Mouse (Mus musculus) liver, embryonic 14.5 days (tissue): Measurements from ENCODE around the gene Ctla4. TPM values are rescaled to one million over a fixed set of nuclear protein-coding genes. Genes with fewer than 3 reads are reported as not detected.

Experiments
- ATAC-seq: fragments of 200-750 bp; cut with Nextera tagmentation; 2 replicates; pipeline ENCODE4 v1.8.0; 2017; ENCODE audit warnings: moderate number of reproducible peaks, mild to moderate bottlenecking, moderate library complexity; ENCODE audit not compliant: insufficient read depth
- DNase-seq, 3 experiments: peaks; one replicate each; pipeline ENCODE4 v3.0.0-alpha.2; 2012 to 2013; ENCODE audit warnings: low read depth in 3 of 3, low spot score in 3 of 3
- H3K27ac ChIP-seq: fragments of 300-500 bp; sonication (generic); 2 replicates; pipeline ENCODE4 v1.5.1; 2014; ENCODE audit warnings: moderate library complexity, mild to moderate bottlenecking, control low read depth, inconsistent platforms
- H3K27me3 ChIP-seq: fragments of 300-500 bp; sonication (generic); 2 replicates; pipeline ENCODE4 v1.6.1; 2014; ENCODE audit warnings: mild to moderate bottlenecking, low read length, moderate library complexity; ENCODE audit not compliant: control insufficient read depth, insufficient read depth
- H3K36me3 ChIP-seq: fragments of 300-500 bp; sonication (generic); replicated peaks from 2 replicates; pipeline ENCODE4 v1.6.1; 2014; ENCODE audit warnings: low read depth; ENCODE audit not compliant: control insufficient read depth, insufficient read depth
- H3K4me1 ChIP-seq, 2 experiments: fragments of 200-500 bp in 1 of 2; fragments of 300-500 bp in 1 of 2; sonication (generic) in 1 of 2; replicated peaks; 2 replicates each; pipeline ENCODE4 v1.6.1; 2012 to 2014; ENCODE audit warnings: antibody characterized with exemption in 1 of 2, inconsistent platforms in 1 of 2, low read length in 1 of 2; ENCODE audit not compliant: control insufficient read depth in 2 of 2, insufficient read depth in 2 of 2
- H3K4me2 ChIP-seq: fragments of 300-500 bp; sonication (generic); 2 replicates; pipeline ENCODE4 v1.6.1; 2014; ENCODE audit warnings: low read depth, mild to moderate bottlenecking, control low read depth, moderate library complexity
- H3K4me3 ChIP-seq, 2 experiments: fragments of 200-500 bp in 1 of 2; fragments of 300-500 bp in 1 of 2; sonication (generic) in 1 of 2; 2 replicates each; pipeline ENCODE4 v1.5.1; 2012 to 2014; ENCODE audit warnings: low read depth in 2 of 2, low read length in 2 of 2, mild to moderate bottlenecking in 2 of 2, control low read depth in 1 of 2, inconsistent platforms in 1 of 2, moderate library complexity in 1 of 2; ENCODE audit not compliant: insufficient read depth in 1 of 2
- H3K9ac ChIP-seq: fragments of 300-500 bp; sonication (generic); replicated peaks from 2 replicates; pipeline ENCODE4 v1.6.1; 2014; ENCODE audit warnings: mild to moderate bottlenecking, control low read depth, moderate library complexity
- H3K9me3 ChIP-seq: fragments of 300-500 bp; sonication (generic); 2 replicates; pipeline ENCODE4 v1.6.1; 2016; ENCODE audit warnings: low read length, mixed read lengths; ENCODE audit not compliant: control insufficient read depth
- CTCF ChIP-seq: IDR thresholded peaks from 2 replicates; pipeline ENCODE4 v1.5.1; 2016; ENCODE audit warnings: antibody characterized with exemption, low read depth, control low read depth
- EP300 ChIP-seq: IDR thresholded peaks from 2 replicates; pipeline ENCODE4 v1.6.1; 2016; ENCODE audit warnings: antibody characterized with exemption, low read depth
- WGBS: fragments of 180-500 bp; shearing (Covaris S2); extraction: QIAGEN DNeasy Blood & Tissue Kit; methylation state at CpG from one replicate; pipeline ENCODE4 v1.1.7; 2014; ENCODE audit not compliant: insufficient replicate concordance; 5-methylcytosine and 5-hydroxymethylcytosine counted together
- polyA plus RNA-seq, 2 experiments: library from polyadenylated mRNA; depleted of rRNA in 1 of 2; stranded (reverse) in 1 of 2; unstranded in 1 of 2; fragments of >200 nt; fragmentation: Nextera tagmentation in 1 of 2; extraction: Ambion mirVana in 1 of 2; gene quantifications; 2 replicates each; pipeline versions ENCODE4 v1.2.1 to v1.2.3; 2012 to 2014

The Ctla4 gene
- polyA plus RNA-seq (2012; rRNA removed), result not detected in 2 replicates
- polyA plus RNA-seq (2014; fragmentation: Nextera tagmentation; extraction: Ambion mirVana), result not detected in 2 replicates

- Histone ChIP-seq H3K9me3 (no peaks in the 10 kb centered on the region), H3K4me3 (no peak within 1 kb of the TSS), H3K4me2 (no peak within 1 kb of the TSS), H3K27ac (no peak within 1 kb of the TSS), H3K36me3 (no peaks in the 10 kb centered on the region), H3K9ac (no peak within 1 kb of the TSS), H3K4me1 (no peaks in the 10 kb centered on the region), H3K27me3 (no peaks in the 10 kb centered on the region)
- DNase-seq (no peak), ATAC-seq (no peak)
- no peak for TF ChIP-seq EP300
- TF ChIP-seq CTCF, result no peak
- WGBS, result 63% methylated on average over 7 of the region's 7 CpGs
These were observed at the start of gene Ctla4 for GRCm38 (mm10) chr1:60886981-60887380. Ctla4 (plus strand) TSS chr1:60887000.

GRCm38 (mm10) chr1:60839161-60839560, 47.6 kb upstream of the Ctla4 start:
- no peaks in the 10 kb centered on the region for H3K36me3 ChIP-seq
- no peaks in the 10 kb centered on the region for H3K27me3 ChIP-seq
- TF ChIP-seq CTCF (no peak), EP300 (no peak)
- H3K4me2 ChIP-seq, result no peak overlapping the region
- ATAC-seq, result no peak
- H3K27ac ChIP-seq, result no peak overlapping the region
- WGBS, result 57% methylated on average over 1 of the region's 1 CpGs
- DNase-seq, result no peak
- no peaks in the 10 kb centered on the region for H3K9me3 ChIP-seq
- H3K9ac ChIP-seq, result no peak overlapping the region
- no peaks in the 10 kb centered on the region for H3K4me1 ChIP-seq
- H3K4me3 ChIP-seq, result no peak overlapping the region

- H3K27me3 ChIP-seq, result no peaks in the 10 kb centered on the region
- H3K9ac ChIP-seq, result no peak overlapping the region
- 59% methylated on average over 7 of the region's 7 CpGs for WGBS
- no peak overlapping the region for H3K4me3 ChIP-seq
- H3K4me2 ChIP-seq, result no peak overlapping the region
- no peak for TF ChIP-seq CTCF
- H3K4me1 ChIP-seq, result no peaks in the 10 kb centered on the region
- H3K36me3 ChIP-seq, result no peaks in the 10 kb centered on the region
- no peaks in the 10 kb centered on the region for H3K9me3 ChIP-seq
- DNase-seq (no peak), ATAC-seq (no peak)
- H3K27ac ChIP-seq, result no peak overlapping the region
These were observed 41.3 kb upstream of the Ctla4 start for GRCm38 (mm10) chr1:60845318-60846060.

- DNase-seq (no peak), ATAC-seq (no peak)
- Histone ChIP-seq H3K9ac (no peak overlapping the region), H3K4me2 (no peak overlapping the region), H3K27ac (no peak overlapping the region), H3K4me1 (no peaks in the 10 kb centered on the region), H3K9me3 (no peaks in the 10 kb centered on the region), H3K36me3 (no peaks in the 10 kb centered on the region), H3K27me3 (no peaks in the 10 kb centered on the region), H3K4me3 (no peak overlapping the region)
- TF ChIP-seq EP300, result no peak
- TF ChIP-seq CTCF, result no peak
- 53% methylated on average over 4 of the region's 4 CpGs for WGBS
These were observed 40.1 kb upstream of the Ctla4 start for GRCm38 (mm10) chr1:60846616-60847275.

GRCm38 (mm10) chr1:60849112-60849511, 37.7 kb upstream of the Ctla4 start:
- DNase-seq, result no peak
- Histone ChIP-seq H3K27me3 (no peaks in the 10 kb centered on the region), H3K4me3 (no peak overlapping the region), H3K9me3 (no peaks in the 10 kb centered on the region), H3K9ac (no peak overlapping the region), H3K27ac (no peak overlapping the region), H3K36me3 (no peaks in the 10 kb centered on the region), H3K4me1 (peaks cover 0 to 13% of the 10 kb centered on the region in 2 experiments; a peak in 2 of 4 replicates), H3K4me2 (no peak overlapping the region)
- TF ChIP-seq CTCF (no peak), EP300 (no peak)
- 69% methylated on average over 2 of the region's 2 CpGs for WGBS
- ATAC-seq, result no peak
